Mouse (Mus musculus): ENCODE measurements around the gene Hal. TPM values are rescaled to one million over a fixed set of nuclear protein-coding genes. Genes with fewer than 3 reads are reported as not detected.

Hal gene
- not detected in 2 replicates for polyA plus RNA-seq (2014; fragmentation: Nextera tagmentation; extraction: Ambion mirVana)

DNA sequence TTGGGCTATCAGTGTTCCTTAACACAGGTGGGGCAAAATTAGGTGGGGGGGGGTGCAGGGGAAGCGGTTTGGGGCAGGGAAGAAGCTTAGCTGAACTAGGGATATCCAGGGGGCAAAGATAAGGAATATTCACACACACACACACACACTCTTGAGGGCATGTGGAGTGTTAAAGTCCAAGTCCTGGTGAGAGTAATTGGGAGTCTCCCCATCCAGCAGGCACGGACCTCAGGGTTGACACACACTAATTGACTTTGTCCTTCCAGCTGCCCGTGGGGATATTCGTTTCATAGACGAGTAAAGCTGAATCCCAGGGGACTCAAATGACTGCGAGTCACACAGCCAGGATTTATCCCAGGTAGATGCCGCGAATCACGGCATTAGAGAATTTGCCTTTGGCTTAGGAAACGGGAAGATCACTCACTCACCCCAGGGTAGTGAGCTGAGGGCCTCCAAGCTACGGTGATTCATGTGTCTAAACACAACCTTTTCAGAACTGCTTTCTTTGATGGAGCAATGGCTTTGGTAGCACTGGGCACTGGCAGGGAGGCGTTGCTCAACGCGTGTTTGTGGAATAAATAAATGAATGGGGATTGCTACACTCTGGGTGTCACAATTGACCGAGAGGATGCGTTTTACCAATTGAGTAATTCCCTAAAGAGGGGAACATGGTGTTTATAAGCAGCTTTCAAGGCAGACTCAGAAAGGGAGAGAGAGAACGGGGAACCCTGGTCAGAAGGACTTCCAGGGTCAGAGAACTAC is at the start of gene Hal:
Gene Hal, plus strand, starts transcription at position 703 of the 762 bp plus-strand sequence.
- WGBS: 74% methylated on average over 17 of the region's 17 CpGs
- H3K4me1 ChIP-seq (ENCODE audit: control insufficient read depth, insufficient read depth, low read length): no peaks in the 10 kb centered on the region
- no peaks in the 10 kb centered on the region for H3K9me3 ChIP-seq (replicated peaks; ENCODE audit: control insufficient read depth, low read length)
- H3K4me3 ChIP-seq (ENCODE audit: low read depth, low read length): no peak within 1 kb of the TSS
- no peak within 1 kb of the TSS for H3K9ac ChIP-seq (replicated peaks; ENCODE audit: low read length)
- no peaks in the 10 kb centered on the region for H3K27me3 ChIP-seq (ENCODE audit: control insufficient read depth, insufficient read depth, low read length)
- DNase-seq (ENCODE audit: low spot score) (no peak), ATAC-seq (replicated peaks; ENCODE audit: insufficient number of reproducible peaks, low FRiP score, low TSS enrichment, low read depth) (no peak)
- no peak within 1 kb of the TSS for H3K27ac ChIP-seq (replicated peaks; ENCODE audit: low read depth, low read length)
- no peaks in the 10 kb centered on the region; the same call in 1 of the 2 replicates for H3K36me3 ChIP-seq (replicated peaks; ENCODE audit: control insufficient read depth, insufficient read depth, low read depth, low read length)
- no peak within 1 kb of the TSS for H3K4me2 ChIP-seq (ENCODE audit: low read depth, low read length)

GRCm38 (mm10) chr10:93441501-93441900 is 47.1 kb upstream of the Hal start:
- 88% methylated on average over 6 of the region's 6 CpGs for WGBS
- Histone ChIP-seq H3K4me1 (ENCODE audit: control insufficient read depth, insufficient read depth, low read length) (no peaks in the 10 kb centered on the region), H3K27ac (replicated peaks; ENCODE audit: low read depth, low read length) (no peak overlapping the region), H3K9ac (replicated peaks; ENCODE audit: low read length) (no peak overlapping the region), H3K4me3 (ENCODE audit: low read depth, low read length) (no peak overlapping the region), H3K36me3 (replicated peaks; ENCODE audit: control insufficient read depth, insufficient read depth, low read depth, low read length) (no peaks in the 10 kb centered on the region), H3K27me3 (ENCODE audit: control insufficient read depth, insufficient read depth, low read length) (no peaks in the 10 kb centered on the region), H3K9me3 (replicated peaks; ENCODE audit: control insufficient read depth, low read length) (no peaks in the 10 kb centered on the region), H3K4me2 (ENCODE audit: low read depth, low read length) (no peak overlapping the region)
- DNase-seq (ENCODE audit: low spot score): no peak
- no peak for ATAC-seq (replicated peaks; ENCODE audit: insufficient number of reproducible peaks, low FRiP score, low TSS enrichment, low read depth)

GRCm38 (mm10) chr10:93442183-93442582 is 46.4 kb upstream of the Hal start:
- H3K4me3 ChIP-seq (ENCODE audit: low read depth, low read length): no peak overlapping the region
- ATAC-seq (replicated peaks; ENCODE audit: insufficient number of reproducible peaks, low FRiP score, low TSS enrichment, low read depth): no peak
- WGBS: 84% methylated on average over 3 of the region's 3 CpGs

GRCm38 (mm10) chr10:93444407-93444806 is 44.2 kb upstream of the Hal start:
- H3K4me3 ChIP-seq (ENCODE audit: low read depth, low read length): no peak overlapping the region
- H3K27ac ChIP-seq (replicated peaks; ENCODE audit: low read depth, low read length): no peak overlapping the region
- H3K36me3 ChIP-seq (replicated peaks; ENCODE audit: control insufficient read depth, insufficient read depth, low read depth, low read length): no peaks in the 10 kb centered on the region
- no peak overlapping the region for H3K4me2 ChIP-seq (ENCODE audit: low read depth, low read length)
- no peaks in the 10 kb centered on the region for H3K4me1 ChIP-seq (ENCODE audit: control insufficient read depth, insufficient read depth, low read length)
- WGBS: 88% methylated on average over 9 of the region's 9 CpGs
- no peak overlapping the region for H3K9ac ChIP-seq (replicated peaks; ENCODE audit: low read length)
- H3K27me3 ChIP-seq (ENCODE audit: control insufficient read depth, insufficient read depth, low read length): no peaks in the 10 kb centered on the region
- DNase-seq (ENCODE audit: low spot score) (no peak), ATAC-seq (replicated peaks; ENCODE audit: insufficient number of reproducible peaks, low FRiP score, low TSS enrichment, low read depth) (no peak)
- no peaks in the 10 kb centered on the region for H3K9me3 ChIP-seq (replicated peaks; ENCODE audit: control insufficient read depth, low read length)

More at GRCm38 (mm10) chr10:93442183-93442582, 46.4 kb upstream of the Hal start:
- Histone ChIP-seq H3K9me3 (replicated peaks; ENCODE audit: control insufficient read depth, low read length) (no peaks in the 10 kb centered on the region), H3K27me3 (ENCODE audit: control insufficient read depth, insufficient read depth, low read length) (no peaks in the 10 kb centered on the region), H3K4me2 (ENCODE audit: low read depth, low read length) (no peak overlapping the region), H3K27ac (replicated peaks; ENCODE audit: low read depth, low read length) (no peak overlapping the region), H3K9ac (replicated peaks; ENCODE audit: low read length) (no peak overlapping the region), H3K4me1 (ENCODE audit: control insufficient read depth, insufficient read depth, low read length) (no peaks in the 10 kb centered on the region), H3K36me3 (replicated peaks; ENCODE audit: control insufficient read depth, insufficient read depth, low read depth, low read length) (no peaks in the 10 kb centered on the region)
- no peak for DNase-seq (ENCODE audit: low spot score)

DNA sequence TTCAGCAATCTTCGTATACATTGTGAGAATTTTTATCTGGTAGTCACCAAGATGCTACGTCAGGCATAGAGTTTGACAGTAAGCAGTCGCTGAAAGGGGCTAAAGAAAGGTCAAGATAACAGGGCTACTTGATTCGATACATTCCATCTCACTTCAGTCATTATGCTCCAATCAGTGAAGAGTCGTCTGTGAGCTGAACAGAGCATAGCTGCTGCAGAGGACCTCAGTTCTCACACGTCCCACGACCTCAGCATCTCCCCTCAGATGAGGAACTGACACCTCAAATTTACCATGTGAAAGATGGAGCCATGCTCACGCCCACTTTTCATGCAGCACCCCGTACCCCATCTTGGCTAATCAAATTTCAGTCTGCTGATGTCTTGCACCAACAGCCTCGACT is 41.2 kb upstream of the Hal start:
- Histone ChIP-seq H3K4me2 (ENCODE audit: low read depth, low read length) (no peak overlapping the region), H3K9me3 (replicated peaks; ENCODE audit: control insufficient read depth, low read length) (no peaks in the 10 kb centered on the region), H3K27ac (replicated peaks; ENCODE audit: low read depth, low read length) (no peak overlapping the region), H3K9ac (replicated peaks; ENCODE audit: low read length) (no peak overlapping the region), H3K27me3 (ENCODE audit: control insufficient read depth, insufficient read depth, low read length) (no peaks in the 10 kb centered on the region), H3K36me3 (replicated peaks; ENCODE audit: control insufficient read depth, insufficient read depth, low read depth, low read length) (no peaks in the 10 kb centered on the region), H3K4me1 (ENCODE audit: control insufficient read depth, insufficient read depth, low read length) (no peaks in the 10 kb centered on the region), H3K4me3 (ENCODE audit: low read depth, low read length) (no peak overlapping the region)
- no peak for ATAC-seq (replicated peaks; ENCODE audit: insufficient number of reproducible peaks, low FRiP score, low TSS enrichment, low read depth)
- 65% methylated on average over 10 of the region's 10 CpGs for WGBS
- no peak for DNase-seq (ENCODE audit: low spot score)

- Histone ChIP-seq H3K4me1 (ENCODE audit: control insufficient read depth, insufficient read depth, low read length) (no peaks in the 10 kb centered on the region), H3K36me3 (replicated peaks; ENCODE audit: control insufficient read depth, insufficient read depth, low read depth, low read length) (no peaks in the 10 kb centered on the region), H3K4me3 (ENCODE audit: low read depth, low read length) (peak overlapping the region; percentile 64), H3K9me3 (replicated peaks; ENCODE audit: control insufficient read depth, low read length) (no peaks in the 10 kb centered on the region), H3K27me3 (ENCODE audit: control insufficient read depth, insufficient read depth, low read length) (no peaks in the 10 kb centered on the region), H3K27ac (replicated peaks; ENCODE audit: low read depth, low read length) (no peak overlapping the region), H3K9ac (replicated peaks; ENCODE audit: low read length) (no peak overlapping the region), H3K4me2 (ENCODE audit: low read depth, low read length) (peak overlapping the region; percentile 78; the same call in 1 of the 2 replicates)
- ATAC-seq (replicated peaks; ENCODE audit: insufficient number of reproducible peaks, low FRiP score, low TSS enrichment, low read depth): no peak
- DNase-seq (ENCODE audit: low spot score): no peak
- 80% methylated on average over 7 of the region's 7 CpGs for WGBS
Measured at GRCm38 (mm10) chr10:93454652-93455014, 33.9 kb upstream of the Hal start.

- ATAC-seq (replicated peaks; ENCODE audit: insufficient number of reproducible peaks, low FRiP score, low TSS enrichment, low read depth): no peak
- Histone ChIP-seq H3K27me3 (ENCODE audit: control insufficient read depth, insufficient read depth, low read length) (no peaks in the 10 kb centered on the region), H3K4me2 (ENCODE audit: low read depth, low read length) (no peak overlapping the region), H3K27ac (replicated peaks; ENCODE audit: low read depth, low read length) (no peak overlapping the region), H3K9me3 (replicated peaks; ENCODE audit: control insufficient read depth, low read length) (no peaks in the 10 kb centered on the region), H3K9ac (replicated peaks; ENCODE audit: low read length) (no peak overlapping the region), H3K4me3 (ENCODE audit: low read depth, low read length) (no peak overlapping the region), H3K36me3 (replicated peaks; ENCODE audit: control insufficient read depth, insufficient read depth, low read depth, low read length) (no peaks in the 10 kb centered on the region; the same call in 1 of the 2 replicates), H3K4me1 (ENCODE audit: control insufficient read depth, insufficient read depth, low read length) (no peaks in the 10 kb centered on the region)
- WGBS: 81% methylated on average over 11 of the region's 11 CpGs
- DNase-seq (ENCODE audit: low spot score): no peak
Measured at GRCm38 (mm10) chr10:93460106-93460505, 28.5 kb upstream of the Hal start.

DNA sequence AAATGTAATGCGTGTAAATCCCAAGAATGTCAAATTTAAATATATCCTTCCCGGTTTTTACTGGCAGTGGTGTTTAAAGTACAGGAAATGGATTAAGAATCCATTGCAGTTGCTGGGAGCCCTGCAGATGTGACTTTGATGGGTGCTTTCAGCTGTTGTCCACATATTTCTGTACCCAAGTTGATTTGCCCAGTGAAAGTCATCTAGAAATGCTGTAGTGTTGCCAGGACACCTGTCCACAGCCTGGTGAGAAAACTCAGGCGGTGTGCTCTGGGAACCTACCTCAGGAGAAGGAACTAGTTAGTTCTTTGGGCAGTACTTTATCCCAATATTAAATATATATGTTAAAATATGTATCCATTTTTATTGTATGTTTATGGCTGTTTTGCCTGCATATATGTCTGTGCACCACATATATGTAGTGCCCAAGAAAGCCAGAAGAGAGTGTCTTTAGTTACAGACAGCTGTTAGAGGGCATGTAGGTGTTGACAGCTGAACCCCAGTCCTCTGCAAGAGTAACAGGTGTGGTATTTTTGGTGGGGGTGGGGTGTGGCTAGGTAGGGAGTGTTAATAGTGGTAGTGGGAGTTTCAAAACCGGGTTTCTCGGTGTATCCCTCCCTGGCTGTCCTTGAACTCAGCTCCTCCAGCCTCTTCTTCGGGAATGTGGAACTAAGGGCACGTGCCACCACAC is 25.7 kb upstream of the Hal start:
- Histone ChIP-seq H3K4me1 (ENCODE audit: control insufficient read depth, insufficient read depth, low read length) (no peaks in the 10 kb centered on the region), H3K4me2 (ENCODE audit: low read depth, low read length) (no peak overlapping the region), H3K9ac (replicated peaks; ENCODE audit: low read length) (no peak overlapping the region), H3K9me3 (replicated peaks; ENCODE audit: control insufficient read depth, low read length) (no peaks in the 10 kb centered on the region), H3K36me3 (replicated peaks; ENCODE audit: control insufficient read depth, insufficient read depth, low read depth, low read length) (no peaks in the 10 kb centered on the region; the same call in 1 of the 2 replicates), H3K27ac (replicated peaks; ENCODE audit: low read depth, low read length) (no peak overlapping the region), H3K4me3 (ENCODE audit: low read depth, low read length) (no peak overlapping the region), H3K27me3 (ENCODE audit: control insufficient read depth, insufficient read depth, low read length) (no peaks in the 10 kb centered on the region)
- DNase-seq (ENCODE audit: low spot score): no peak
- WGBS: 93% methylated on average over 7 of the region's 7 CpGs
- no peak for ATAC-seq (replicated peaks; ENCODE audit: insufficient number of reproducible peaks, low FRiP score, low TSS enrichment, low read depth)
